Mouse (Mus musculus) kidney, embryonic 14.5 days (tissue): ENCODE data around the gene Chchd10. TPM values are rescaled to one million over a fixed set of nuclear protein-coding genes. Genes with fewer than 3 reads are reported as not detected.
"Not testable (repeated sequence)": the region's sequence is repeated elsewhere in the genome, so short reads cannot be mapped to it uniquely, and the experiment has no call there.

Experiments used
- ATAC-seq: fragments of 200-750 bp; cut with Nextera tagmentation; 2 replicates; pipeline ENCODE4 v1.8.0; 2017; ENCODE audit warnings: moderate number of reproducible peaks, mild to moderate bottlenecking, moderate TSS enrichment, moderate library complexity; ENCODE audit not compliant: low FRiP score, low TSS enrichment
- H3K27ac ChIP-seq: fragments of 300-500 bp; sonication (generic); 2 replicates; pipeline ENCODE4 v1.5.1; 2014; ENCODE audit warnings: low read depth, mild to moderate bottlenecking, low read length, moderate library complexity, mixed read lengths
- H3K27me3 ChIP-seq: fragments of 300-500 bp; sonication (generic); 2 replicates; pipeline ENCODE4 v1.6.1; 2014; ENCODE audit warnings: mild to moderate bottlenecking, low read length; ENCODE audit not compliant: control insufficient read depth, insufficient read depth
- H3K36me3 ChIP-seq: fragments of 300-500 bp; sonication (generic); 2 replicates; pipeline ENCODE4 v1.6.1; 2014; ENCODE audit warnings: low read length, mixed read lengths; ENCODE audit not compliant: control insufficient read depth, insufficient read depth
- H3K4me1 ChIP-seq: fragments of 300-500 bp; sonication (generic); 2 replicates; pipeline ENCODE4 v1.6.1; 2014; ENCODE audit warnings: low read length, mixed read lengths; ENCODE audit not compliant: control insufficient read depth, insufficient read depth
- H3K4me2 ChIP-seq: fragments of 300-500 bp; sonication (generic); replicated peaks from 2 replicates; pipeline ENCODE4 v1.6.1; 2014; ENCODE audit warnings: low read depth, mild to moderate bottlenecking, low read length
- H3K4me3 ChIP-seq: fragments of 300-500 bp; sonication (generic); 2 replicates; pipeline ENCODE4 v1.5.1; 2014; ENCODE audit warnings: mild to moderate bottlenecking, low read length
- H3K9ac ChIP-seq: fragments of 300-500 bp; sonication (generic); 2 replicates; pipeline ENCODE4 v1.6.1; 2014; ENCODE audit warnings: low read depth, mild to moderate bottlenecking, low read length, moderate library complexity
- H3K9me3 ChIP-seq: fragments of 300-500 bp; sonication (generic); 2 replicates; pipeline ENCODE4 v1.6.1; 2016; ENCODE audit warnings: low read length; ENCODE audit not compliant: control insufficient read depth
- WGBS: fragments of 180-500 bp; shearing (Covaris S2); extraction: QIAGEN DNeasy Blood & Tissue Kit; methylation state at CpG from one replicate; pipeline ENCODE4 v1.1.7; 2014; 5-methylcytosine and 5-hydroxymethylcytosine counted together
- polyA plus RNA-seq: library from polyadenylated mRNA; unstranded; fragments of >200 nt; fragmentation: Nextera tagmentation; extraction: Ambion mirVana; gene quantifications from 2 replicates; pipeline ENCODE4 v1.2.1, GENCODE M21; 2014

Gene Chchd10
- 94.4 and 99.4 TPM in 2 replicates for polyA plus RNA-seq

- Histone ChIP-seq H3K4me3 (peak within 1 kb of the TSS; percentile 64), H3K9ac (peak within 1 kb of the TSS; percentile 90), H3K27ac (no peak within 1 kb of the TSS), H3K9me3 (no peaks in the 10 kb centered on the region), H3K4me1 (peaks cover 29% of the 10 kb centered on the region), H3K27me3 (no peaks in the 10 kb centered on the region), H3K36me3 (peaks cover under 1% of the 10 kb centered on the region; the same call in 1 of the 2 replicates), H3K4me2 (peak within 1 kb of the TSS; percentile 98)
- WGBS: 30% methylated on average over 6 of the region's 6 CpGs
- no peak for ATAC-seq
These were observed at the start of gene Chchd10 for GRCm38 (mm10) chr10:75932891-75933290. Gene Chchd10 (plus strand): TSS chr10:75933130.

- Histone ChIP-seq H3K4me1 (peaks cover 4% of the 10 kb centered on the region; the same call in 1 of the 2 replicates), H3K36me3 (no peaks in the 10 kb centered on the region), H3K4me3 (no peak overlapping the region), H3K27ac (peak overlapping the region; percentile 12; the same call in 1 of the 2 replicates), H3K27me3 (no peaks in the 10 kb centered on the region), H3K9ac (no peak overlapping the region), H3K4me2 (peak overlapping the region; percentile 35), H3K9me3 (no peaks in the 10 kb centered on the region)
- WGBS: under 1% methylated on average over 10 of the region's 10 CpGs
- peak; percentile 77 for ATAC-seq
These were observed 49.7 kb upstream of the Chchd10 start for GRCm38 (mm10) chr10:75883232-75883552.

- Histone ChIP-seq H3K27ac (no peak overlapping the region), H3K4me3 (no peak overlapping the region), H3K36me3 (no peaks in the 10 kb centered on the region), H3K27me3 (no peaks in the 10 kb centered on the region), H3K4me2 (no peak overlapping the region), H3K9me3 (no peaks in the 10 kb centered on the region), H3K9ac (no peak overlapping the region), H3K4me1 (peaks cover 13% of the 10 kb centered on the region)
- no peak for ATAC-seq
- 90% methylated on average over 8 of the region's 8 CpGs for WGBS
These were observed 48.2 kb upstream of the Chchd10 start for GRCm38 (mm10) chr10:75884742-75885141.

GRCm38 (mm10) chr10:75887504-75887903 lies 45.4 kb upstream of the Chchd10 start:
- H3K4me1 ChIP-seq: peaks cover 10% of the 10 kb centered on the region
- 88% methylated on average over 5 of the region's 5 CpGs for WGBS
- not testable (repeated sequence) for H3K4me3 ChIP-seq, H3K27me3 ChIP-seq, H3K27ac ChIP-seq, ATAC-seq, H3K36me3 ChIP-seq, H3K9ac ChIP-seq, H3K4me2 ChIP-seq, H3K9me3 ChIP-seq

GRCm38 (mm10) chr10:75889406-75890153 lies 43.4 kb upstream of the Chchd10 start:
- no peaks in the 10 kb centered on the region for H3K9me3 ChIP-seq
- peak overlapping the region; percentile 9; the same call in 1 of the 2 replicates for H3K27ac ChIP-seq
- H3K4me1 ChIP-seq: peaks cover 17% of the 10 kb centered on the region
- H3K36me3 ChIP-seq: peaks cover 6% of the 10 kb centered on the region; the same call in 1 of the 2 replicates
- H3K4me3 ChIP-seq: no peak overlapping the region
- H3K9ac ChIP-seq: no peak overlapping the region
- WGBS: 24% methylated on average over 8 of the region's 8 CpGs
- no peaks in the 10 kb centered on the region for H3K27me3 ChIP-seq
- no peak for ATAC-seq
- no peak overlapping the region for H3K4me2 ChIP-seq

GRCm38 (mm10) chr10:75893089-75893750 lies 39.7 kb upstream of the Chchd10 start, which contains the start of gene Derl3:
Gene Derl3 (plus strand): TSS chr10:75893413.
- Histone ChIP-seq H3K4me2 (peak within 1 kb of the TSS; percentile 93), H3K27me3 (no peaks in the 10 kb centered on the region), H3K36me3 (peaks cover 36% of the 10 kb centered on the region), H3K9ac (peak within 1 kb of the TSS; percentile 46), H3K4me3 (peak within 1 kb of the TSS; percentile 47), H3K9me3 (no peaks in the 10 kb centered on the region), H3K4me1 (peaks cover 17% of the 10 kb centered on the region), H3K27ac (no peak within 1 kb of the TSS)
- peak; percentile 98 for ATAC-seq
- under 1% methylated on average over 47 of the region's 51 CpGs for WGBS

GRCm38 (mm10) chr10:75894601-75895000 lies 38.3 kb upstream of the Chchd10 start:
- peaks cover 9% of the 10 kb centered on the region for H3K4me1 ChIP-seq
- no peak overlapping the region for H3K4me3 ChIP-seq
- no peaks in the 10 kb centered on the region for H3K27me3 ChIP-seq
- H3K9ac ChIP-seq: no peak overlapping the region
- H3K4me2 ChIP-seq: no peak overlapping the region
- H3K36me3 ChIP-seq: peaks cover 43% of the 10 kb centered on the region
- no peak for ATAC-seq
- 46% methylated on average over 6 of the region's 6 CpGs for WGBS
- H3K9me3 ChIP-seq: no peaks in the 10 kb centered on the region
- no peak overlapping the region for H3K27ac ChIP-seq

- Histone ChIP-seq H3K4me3 (no peak overlapping the region), H3K36me3 (peaks cover 53% of the 10 kb centered on the region), H3K9ac (no peak overlapping the region), H3K4me1 (peaks cover 6% of the 10 kb centered on the region; the same call in 1 of the 2 replicates), H3K9me3 (no peaks in the 10 kb centered on the region), H3K27ac (no peak overlapping the region), H3K27me3 (no peaks in the 10 kb centered on the region), H3K4me2 (no peak overlapping the region)
- 89% methylated on average over 5 of the region's 5 CpGs for WGBS
- ATAC-seq: no peak
These were observed 37.2 kb upstream of the Chchd10 start for GRCm38 (mm10) chr10:75895730-75896129.

GRCm38 (mm10) chr10:75896208-75896607 lies 36.7 kb upstream of the Chchd10 start:
- no peak overlapping the region for H3K4me2 ChIP-seq
- H3K36me3 ChIP-seq: peaks cover 57% of the 10 kb centered on the region
- H3K9ac ChIP-seq: no peak overlapping the region
- no peaks in the 10 kb centered on the region for H3K27me3 ChIP-seq
- H3K27ac ChIP-seq: no peak overlapping the region
- H3K4me3 ChIP-seq: no peak overlapping the region
- WGBS: 96% methylated on average over 1 of the region's 1 CpGs
- ATAC-seq: no peak
- H3K4me1 ChIP-seq: peaks cover 6% of the 10 kb centered on the region; the same call in 1 of the 2 replicates
- no peaks in the 10 kb centered on the region for H3K9me3 ChIP-seq
